Mouse (Mus musculus) heart, adult 9 months (tissue): ENCODE measurements around the gene 1810037I17Rik.
"Not testable (repeated sequence)": the region's sequence is repeated elsewhere in the genome, so short reads cannot be mapped to it uniquely, and the experiment has no call there.

Experiments
- DNase-seq, 2 experiments: peaks; one replicate each; pipeline ENCODE4 v3.0.0; 2022; ENCODE audit warnings: low spot score in 2 of 2

The 1810037I17Rik gene

DNA sequence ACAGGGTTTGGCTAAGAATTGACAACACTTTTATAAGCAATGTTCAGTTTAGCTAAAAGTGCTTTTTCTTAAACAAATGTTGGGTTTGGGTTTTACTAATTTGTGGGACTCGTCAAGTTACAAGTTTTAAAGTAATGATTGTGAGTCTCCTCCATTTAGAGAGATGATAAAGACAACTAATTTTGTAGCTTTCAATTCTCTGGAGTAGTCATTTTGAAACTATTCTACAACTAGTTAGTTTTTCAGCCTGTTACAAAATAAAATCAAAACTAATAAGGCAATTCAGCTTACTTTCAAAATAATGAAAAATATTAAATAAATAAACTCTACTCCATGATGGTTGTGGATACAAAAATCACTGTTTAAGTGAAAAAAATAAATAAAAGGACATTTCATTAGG is 8.5 kb downstream of the 1810037I17Rik start:
- no peak for DNase-seq

GRCm38 (mm10) chr3:122937176-122937575 is 13.2 kb downstream of the 1810037I17Rik start:
- not testable (repeated sequence) for DNase-seq

DNA sequence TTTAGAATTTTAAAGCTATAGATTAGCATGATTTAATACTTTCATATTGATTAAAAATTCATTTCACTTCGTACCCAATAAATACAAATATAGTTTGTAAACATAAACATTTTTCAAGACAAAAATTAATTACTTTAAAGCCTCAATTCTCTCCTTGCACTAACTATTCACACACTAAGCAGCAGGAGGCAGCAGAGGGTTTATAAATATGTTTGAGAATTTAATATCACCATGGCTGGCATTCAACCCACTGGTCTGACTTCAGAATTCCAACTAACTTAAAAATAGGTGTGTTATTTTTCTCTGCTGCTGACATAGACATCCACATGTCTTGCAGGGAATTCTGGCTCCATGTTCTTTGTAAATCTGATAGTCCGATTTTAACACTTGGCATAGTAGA is 15.2 kb downstream of the 1810037I17Rik start:
- peak; percentile 28 to 63 for DNase-seq

DNA sequence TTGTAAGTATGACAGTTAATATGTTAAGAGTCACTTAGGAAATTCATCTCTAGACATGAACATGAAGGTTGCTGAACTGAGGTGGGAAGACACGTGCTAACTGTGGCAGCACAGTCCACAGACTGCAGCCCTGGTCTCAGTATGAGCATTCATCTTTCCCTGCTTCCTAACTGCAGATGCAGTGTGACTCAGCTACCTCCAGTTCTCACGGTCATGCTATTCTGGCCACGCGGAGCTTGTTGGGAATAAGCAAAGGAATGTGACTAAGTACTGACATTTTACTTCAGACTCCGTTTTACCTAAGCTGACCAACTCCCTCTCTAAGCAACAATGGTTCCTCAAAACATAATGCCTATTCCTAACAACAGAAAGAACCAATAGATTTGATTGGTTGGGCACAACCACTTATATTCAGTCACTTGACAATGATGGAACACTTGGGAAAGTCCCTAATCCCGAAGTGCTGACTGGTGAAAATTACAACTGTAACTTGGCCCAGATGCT is 19.4 kb downstream of the 1810037I17Rik start:
- no peak for DNase-seq

GRCm38 (mm10) chr3:122950129-122950528 is 26.1 kb downstream of the 1810037I17Rik start:
- DNase-seq = no peak

- no peak for DNase-seq
These were observed 40.3 kb downstream of the 1810037I17Rik start for GRCm38 (mm10) chr3:122964301-122964700.

- no peak for DNase-seq
These were observed 44.4 kb downstream of the 1810037I17Rik start for GRCm38 (mm10) chr3:122968391-122968790.

DNA sequence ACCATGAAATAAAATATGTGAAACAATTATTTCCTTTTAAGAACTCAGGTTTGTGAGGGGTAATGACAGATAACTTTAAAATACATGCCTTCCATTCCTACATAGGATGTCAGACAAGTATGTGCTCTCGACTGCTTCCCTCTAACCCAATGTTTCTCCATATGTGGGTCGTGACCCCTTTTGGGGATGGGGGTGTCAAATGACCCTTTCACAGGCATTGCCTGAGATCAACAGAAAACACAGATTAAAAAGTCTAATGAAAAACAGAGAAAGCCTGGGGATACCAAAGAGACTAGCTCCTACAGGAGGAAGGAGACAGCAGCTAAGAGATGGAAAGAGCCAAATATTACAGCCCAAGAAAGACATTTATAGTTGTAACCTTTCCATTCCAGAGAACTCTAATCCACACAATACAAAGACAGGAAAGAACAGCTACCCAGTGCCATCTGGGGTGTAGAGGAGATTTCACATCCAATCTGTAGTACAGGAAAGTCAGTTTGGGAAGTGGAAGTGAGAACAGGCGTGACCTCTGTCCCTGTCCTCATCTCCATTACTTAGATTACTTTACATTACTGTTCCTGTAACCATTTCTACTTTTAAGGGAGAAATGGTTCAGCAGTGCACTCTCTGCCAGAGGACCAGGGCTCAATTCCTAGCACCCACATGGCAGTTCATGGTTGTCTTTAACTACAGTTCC is 48.3 kb downstream of the 1810037I17Rik start:
- no peak for DNase-seq

GRCm38 (mm10) chr3:122974833-122975232 is 50.8 kb downstream of the 1810037I17Rik start:
- DNase-seq = no peak

GRCm38 (mm10) chr3:122975363-122975762 is 51.4 kb downstream of the 1810037I17Rik start:
- DNase-seq = no peak
